Mouse (Mus musculus) midbrain, embryonic 15.5 days (tissue): ENCODE results near the gene Zbtb20. TPM values are rescaled to one million over a fixed set of nuclear protein-coding genes. Genes with fewer than 3 reads are reported as not detected.

ENCODE experiments used
- ATAC-seq: fragments of 200-750 bp; cut with Nextera tagmentation; replicated peaks from 2 replicates; pipeline ENCODE4 v1.8.0; 2017; ENCODE audit warnings: moderate TSS enrichment
- H3K27ac ChIP-seq: fragments of 300-500 bp; sonication (generic); 2 replicates; pipeline ENCODE4 v1.5.1; 2015; ENCODE audit warnings: mild to moderate bottlenecking, inconsistent platforms
- H3K27me3 ChIP-seq: fragments of 300-500 bp; sonication (generic); replicated peaks from 2 replicates; pipeline ENCODE4 v1.6.1; 2015; ENCODE audit warnings: inconsistent platforms
- H3K36me3 ChIP-seq: fragments of 300-500 bp; sonication (generic); replicated peaks from 2 replicates; pipeline ENCODE4 v1.6.1; 2015; ENCODE audit warnings: inconsistent platforms
- H3K4me1 ChIP-seq: fragments of 300-500 bp; sonication (generic); 2 replicates; pipeline ENCODE4 v1.6.1; 2015; ENCODE audit warnings: inconsistent platforms
- H3K4me2 ChIP-seq: fragments of 300-500 bp; sonication (generic); 2 replicates; pipeline ENCODE4 v1.6.1; 2015; ENCODE audit warnings: inconsistent platforms, mild to moderate bottlenecking, moderate library complexity
- H3K4me3 ChIP-seq: fragments of 300-500 bp; sonication (generic); 2 replicates; pipeline ENCODE4 v1.5.1; 2015; ENCODE audit warnings: mild to moderate bottlenecking, inconsistent platforms
- H3K9ac ChIP-seq: fragments of 300-500 bp; sonication (generic); 2 replicates; pipeline ENCODE4 v1.6.1; 2015; ENCODE audit warnings: mild to moderate bottlenecking, inconsistent platforms
- H3K9me3 ChIP-seq: fragments of 300-500 bp; sonication (generic); 2 replicates; pipeline ENCODE4 v1.6.1; 2016; ENCODE audit warnings: inconsistent platforms
- WGBS: fragments of 180-500 bp; shearing (Covaris S2); methylation state at CpG from one replicate; pipeline ENCODE4 v1.1.7; 2015; ENCODE audit warnings: mixed read lengths; 5-methylcytosine and 5-hydroxymethylcytosine counted together
- polyA plus RNA-seq: library from polyadenylated mRNA; unstranded; fragments of >200 nt; fragmentation: Nextera tagmentation; extraction: Ambion mirVana; gene quantifications from 2 replicates; pipeline ENCODE4 v1.2.1, GENCODE M21; 2015

Gene Zbtb20
- polyA plus RNA-seq, 1 experiment from 2014 or later = 76.5 TPM

DNA sequence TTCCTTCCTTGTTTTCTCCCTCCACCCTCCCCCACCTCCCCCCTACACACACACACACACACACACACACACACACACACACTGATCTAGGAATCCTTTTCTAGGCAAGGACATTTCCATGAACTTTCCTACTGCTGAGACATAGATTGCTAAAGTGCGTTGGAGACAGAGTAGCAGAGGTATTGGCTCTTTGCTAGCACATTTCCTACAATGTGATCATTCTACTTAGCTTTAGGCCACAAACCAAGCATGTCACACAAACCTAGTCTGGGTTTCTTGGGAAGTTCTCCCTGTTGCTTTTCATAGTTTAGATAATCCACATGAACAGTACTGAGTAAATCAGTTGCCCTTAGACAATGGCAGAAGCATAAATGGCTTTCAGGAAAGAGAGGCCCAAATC, 457.6 kb downstream of the Zbtb20 start:
- no peak for ATAC-seq
- H3K4me3 ChIP-seq = no peak overlapping the region
- no peak overlapping the region for H3K9ac ChIP-seq
- H3K4me2 ChIP-seq = no peak overlapping the region
- no peaks in the 10 kb centered on the region for H3K9me3 ChIP-seq
- 77% methylated on average over 1 of the region's 1 CpGs for WGBS
- no peaks in the 10 kb centered on the region for H3K27me3 ChIP-seq
- H3K36me3 ChIP-seq = no peaks in the 10 kb centered on the region
- H3K4me1 ChIP-seq = 0 out of 2 replicates have a peak, but pooled peaks cover 3% of the 10 kb centered on the region
- H3K27ac ChIP-seq = no peak overlapping the region

DNA sequence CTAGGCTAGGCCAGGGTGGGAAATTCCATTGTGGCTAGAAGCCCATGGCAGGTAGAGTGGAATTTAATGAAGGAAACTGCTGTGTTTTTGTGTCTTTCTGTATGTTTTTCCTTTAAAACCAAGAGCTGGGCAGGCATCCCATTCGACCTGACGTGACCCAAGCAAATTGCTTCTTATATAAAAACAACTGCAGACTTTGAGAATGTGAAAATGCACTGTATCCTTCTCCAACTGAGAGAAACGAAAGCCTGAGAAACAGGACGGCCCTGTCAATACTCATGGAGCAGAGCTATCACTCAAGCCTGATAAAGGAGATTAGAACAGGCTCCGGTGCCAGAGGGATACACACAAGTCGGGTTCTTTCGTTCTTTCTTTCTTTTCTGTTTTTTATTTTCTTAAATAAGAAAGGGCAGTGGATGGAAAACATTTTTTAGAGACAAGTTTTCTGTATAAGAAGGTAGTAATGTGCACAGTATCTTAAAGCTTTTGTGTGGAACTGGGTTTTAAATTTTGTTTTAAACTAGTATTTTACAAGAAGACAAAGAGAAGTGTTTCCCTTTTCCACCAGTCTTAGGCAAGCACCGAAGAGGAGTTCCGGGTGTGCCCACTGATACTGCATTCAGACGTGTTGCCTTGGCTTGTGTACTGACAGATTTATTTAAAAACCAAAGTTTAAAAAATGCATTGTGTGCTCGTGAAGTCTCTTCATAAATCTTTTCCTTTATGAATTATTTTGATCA, 458.9 kb downstream of the Zbtb20 start:
- Histone ChIP-seq H3K9me3 (no peaks in the 10 kb centered on the region), H3K27ac (0 out of 2 replicates have a peak overlapping the region, but pooled peaks have one; percentile 17), H3K4me3 (no peak overlapping the region), H3K4me2 (no peak overlapping the region), H3K36me3 (no peaks in the 10 kb centered on the region), H3K27me3 (no peaks in the 10 kb centered on the region), H3K9ac (no peak overlapping the region), H3K4me1 (0 out of 2 replicates have a peak, but pooled peaks cover 3% of the 10 kb centered on the region)
- ATAC-seq = no peak
- 28% methylated on average over 11 of the region's 11 CpGs for WGBS

DNA sequence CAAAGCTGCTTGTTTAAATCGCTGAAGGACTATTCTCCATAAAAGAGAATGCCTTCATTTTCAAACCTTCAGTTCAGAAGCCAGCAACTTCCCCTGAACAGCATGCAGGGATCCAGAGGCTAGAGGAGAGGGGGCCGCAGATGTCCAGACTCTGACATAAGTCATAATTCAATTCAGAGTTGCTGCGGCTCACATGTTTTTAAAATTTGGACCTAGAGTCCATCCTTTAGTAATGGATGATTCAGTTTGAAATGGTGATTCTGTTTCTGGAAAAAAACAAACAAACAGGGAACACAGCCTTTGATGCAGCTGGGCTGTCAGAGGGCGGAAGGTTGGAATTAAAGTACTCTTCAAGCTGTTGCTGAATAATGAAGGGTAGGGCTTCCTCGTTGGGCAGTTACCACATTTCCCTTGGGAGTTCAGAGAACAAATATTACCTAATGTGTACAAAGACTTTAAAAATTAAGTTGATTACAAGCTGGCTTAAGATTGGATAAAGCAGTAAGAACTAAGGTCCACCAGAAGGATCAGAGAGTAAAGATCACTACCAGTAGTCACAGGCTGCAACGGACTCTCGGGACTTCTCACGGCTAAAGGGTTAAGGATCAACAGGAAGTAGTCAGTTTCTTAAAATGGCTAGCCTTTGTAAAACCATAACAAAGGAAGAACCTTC, 459.6 kb downstream of the Zbtb20 start:
- H3K36me3 ChIP-seq = no peaks in the 10 kb centered on the region
- ATAC-seq = no peak

DNA sequence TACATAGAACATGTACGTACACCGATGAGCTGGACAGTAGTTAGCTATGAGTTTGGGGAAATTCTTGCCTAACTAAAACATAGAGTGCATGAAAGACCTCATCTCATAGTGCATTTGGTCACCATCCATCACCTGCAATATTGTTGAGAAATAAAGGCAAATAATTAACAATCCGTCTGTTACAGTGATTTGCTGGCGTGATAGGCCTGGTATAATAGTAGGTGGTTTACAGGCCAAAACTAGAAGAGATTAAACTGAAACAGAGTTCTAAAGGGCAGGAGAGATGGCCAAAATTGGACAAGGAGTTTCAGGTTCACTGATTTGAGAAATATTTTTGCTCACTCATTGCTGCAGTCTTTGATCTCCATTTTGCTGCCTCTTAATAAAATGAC, 460.1 kb downstream of the Zbtb20 start:
- Histone ChIP-seq H3K4me1 (0 out of 2 replicates have a peak, but pooled peaks cover 3% of the 10 kb centered on the region), H3K27me3 (no peaks in the 10 kb centered on the region), H3K4me2 (no peak overlapping the region), H3K9ac (no peak overlapping the region), H3K36me3 (no peaks in the 10 kb centered on the region), H3K27ac (no peak overlapping the region), H3K4me3 (no peak overlapping the region), H3K9me3 (no peaks in the 10 kb centered on the region)
- 94% methylated on average over 4 of the region's 4 CpGs for WGBS
- no peak for ATAC-seq

More for the DNA sequence above, 459.6 kb downstream of the Zbtb20 start:
- Histone ChIP-seq H3K27me3 (no peaks in the 10 kb centered on the region), H3K9me3 (no peaks in the 10 kb centered on the region), H3K4me2 (no peak overlapping the region), H3K27ac (0 out of 2 replicates have a peak overlapping the region, but pooled peaks have one; percentile 17), H3K4me1 (0 out of 2 replicates have a peak, but pooled peaks cover 3% of the 10 kb centered on the region), H3K9ac (no peak overlapping the region), H3K4me3 (no peak overlapping the region)
- 68% methylated on average over 8 of the region's 8 CpGs for WGBS

DNA sequence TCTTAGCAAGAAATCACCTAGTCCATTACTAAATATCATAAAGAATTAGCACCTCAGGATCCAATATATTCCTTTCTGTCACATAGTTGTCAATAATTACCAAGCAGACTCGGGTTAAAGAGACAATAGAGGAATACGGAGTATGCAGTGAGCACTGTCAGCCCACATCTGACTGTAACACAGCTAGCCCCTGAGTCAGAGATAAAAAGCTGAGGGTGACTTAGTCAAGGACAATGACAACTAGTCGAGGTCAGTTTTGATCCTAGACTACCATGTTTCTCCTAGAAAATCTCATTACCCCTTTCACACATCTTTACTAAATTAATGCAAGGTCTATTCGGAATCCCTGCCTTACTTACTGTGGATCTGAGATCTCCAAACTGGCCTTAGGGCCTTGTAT, 465.0 kb downstream of the Zbtb20 start:
- Histone ChIP-seq H3K36me3 (no peaks in the 10 kb centered on the region), H3K4me2 (no peak overlapping the region), H3K27ac (no peak overlapping the region), H3K27me3 (no peaks in the 10 kb centered on the region), H3K9ac (no peak overlapping the region), H3K4me1 (no peaks in the 10 kb centered on the region), H3K4me3 (no peak overlapping the region), H3K9me3 (no peaks in the 10 kb centered on the region)
- ATAC-seq = no peak
- WGBS = 81% methylated on average over 4 of the region's 4 CpGs

DNA sequence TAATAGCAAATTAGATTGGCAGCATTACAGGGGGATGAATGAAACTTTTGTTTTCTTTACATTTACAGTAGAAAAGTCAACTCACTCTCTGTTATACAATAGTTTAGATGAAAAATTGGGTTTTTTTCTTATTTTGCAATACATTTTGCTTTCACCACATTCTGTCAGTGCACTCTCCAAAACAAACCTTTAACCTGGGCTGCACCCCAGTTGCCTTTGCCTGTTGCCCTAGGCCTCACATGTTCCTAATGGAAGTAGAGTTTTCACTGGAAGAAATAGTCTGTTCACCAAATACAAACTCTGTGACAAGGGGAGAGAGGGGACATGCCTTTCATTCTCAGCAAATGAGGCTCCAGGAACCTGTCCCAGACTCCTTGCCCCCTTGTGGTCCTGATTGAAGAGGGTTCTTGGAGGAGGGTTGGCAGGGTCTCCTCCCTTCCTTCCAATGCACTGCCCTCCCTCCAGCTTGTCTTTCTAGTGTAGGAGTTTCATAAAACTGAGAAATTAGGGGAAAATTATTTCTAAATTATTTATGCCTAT, 466.3 kb downstream of the Zbtb20 start:
- H3K9me3 ChIP-seq = no peaks in the 10 kb centered on the region
- H3K4me3 ChIP-seq = no peak overlapping the region
- H3K27ac ChIP-seq = no peak overlapping the region
- H3K4me1 ChIP-seq = no peaks in the 10 kb centered on the region
- H3K36me3 ChIP-seq = no peaks in the 10 kb centered on the region
- H3K4me2 ChIP-seq = no peak overlapping the region
- H3K27me3 ChIP-seq = no peaks in the 10 kb centered on the region
- H3K9ac ChIP-seq = no peak overlapping the region
- ATAC-seq = no peak

DNA sequence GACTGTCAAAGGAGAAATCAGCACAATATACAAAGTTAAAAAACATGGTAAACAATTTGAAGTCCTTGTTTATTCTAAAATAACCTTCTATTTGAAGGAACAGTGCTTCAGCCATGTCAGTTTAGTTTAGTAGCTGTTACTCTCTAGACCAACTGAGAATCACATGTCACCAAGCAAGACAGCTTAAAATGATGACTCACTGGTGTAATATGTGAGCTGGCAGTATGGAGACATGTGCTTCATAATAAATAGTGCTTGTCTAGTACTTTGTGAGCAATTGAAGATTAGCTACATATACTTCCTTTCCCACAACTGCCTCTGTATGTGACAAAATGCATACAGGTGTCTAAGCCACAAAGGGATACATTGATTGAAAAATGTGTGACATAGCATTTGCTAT, 470.4 kb downstream of the Zbtb20 start:
- Histone ChIP-seq H3K36me3 (no peaks in the 10 kb centered on the region), H3K27ac (no peak overlapping the region), H3K4me2 (no peak overlapping the region), H3K9ac (no peak overlapping the region), H3K27me3 (no peaks in the 10 kb centered on the region), H3K9me3 (no peaks in the 10 kb centered on the region), H3K4me1 (no peaks in the 10 kb centered on the region), H3K4me3 (no peak overlapping the region)
- ATAC-seq = no peak

DNA sequence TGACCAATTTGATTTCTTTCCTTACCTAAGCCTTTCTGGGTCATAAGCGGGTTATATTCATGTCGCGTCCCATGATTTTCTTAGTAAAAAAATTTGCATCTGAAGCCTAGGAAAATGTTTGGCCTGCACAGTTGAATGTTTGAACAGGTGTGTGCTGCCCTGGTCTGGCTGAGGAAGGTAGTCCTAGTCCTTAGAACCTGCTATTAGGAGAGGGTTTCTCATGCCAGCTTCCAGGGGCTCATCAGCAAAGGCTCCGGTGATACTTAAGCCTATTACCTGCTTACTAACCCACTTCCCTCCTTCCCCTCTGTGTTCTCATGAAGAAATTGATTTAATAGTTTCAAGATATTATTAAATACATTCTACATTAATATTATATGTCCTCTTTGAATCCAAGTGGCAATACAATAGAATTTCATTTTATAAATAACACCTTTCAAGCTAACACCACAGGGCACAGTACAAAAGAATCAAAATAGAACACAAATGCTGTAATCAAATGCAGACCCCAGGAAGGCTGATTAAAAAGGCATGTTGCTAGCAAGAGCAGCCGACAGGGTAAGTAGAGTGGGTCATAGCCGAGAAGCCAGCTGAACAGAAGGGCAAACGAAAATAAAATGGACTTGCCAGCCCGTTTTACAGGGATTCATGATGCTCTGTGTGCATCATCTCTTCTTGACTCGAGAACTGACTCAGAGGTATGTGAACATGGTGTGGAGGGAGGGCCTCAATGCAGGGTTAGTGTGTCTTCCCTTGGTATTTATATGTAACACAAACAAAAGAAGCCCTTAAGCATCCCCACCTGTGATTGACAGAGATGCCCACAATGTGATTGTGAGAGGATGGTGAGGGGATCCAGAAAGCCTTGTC, 480.3 kb downstream of the Zbtb20 start:
- Histone ChIP-seq H3K27ac (no peak overlapping the region), H3K4me2 (no peak overlapping the region), H3K4me3 (no peak overlapping the region), H3K27me3 (no peaks in the 10 kb centered on the region), H3K36me3 (no peaks in the 10 kb centered on the region), H3K9me3 (no peaks in the 10 kb centered on the region), H3K4me1 (no peaks in the 10 kb centered on the region), H3K9ac (no peak overlapping the region)
- no peak for ATAC-seq
- WGBS = 74% methylated on average over 9 of the region's 9 CpGs

DNA sequence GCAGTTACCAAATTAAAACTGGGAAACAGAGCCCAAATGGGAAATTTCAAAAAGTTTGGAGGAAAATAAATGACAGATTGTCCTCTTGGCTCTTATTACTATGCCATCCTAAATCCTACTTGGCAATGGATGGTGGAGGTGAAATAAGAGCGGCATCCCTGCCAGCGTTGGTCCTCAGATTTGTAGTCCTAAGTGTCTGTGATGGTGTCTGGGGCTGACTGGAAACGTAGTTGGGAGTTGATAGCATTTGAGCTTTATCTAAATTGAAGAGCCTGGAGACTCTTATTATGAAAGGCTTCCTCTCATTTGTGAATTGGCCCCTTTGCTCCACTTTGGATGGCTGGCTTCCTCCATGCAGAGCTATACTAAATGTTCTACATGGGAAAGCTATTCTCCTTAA, 483.9 kb downstream of the Zbtb20 start:
- H3K36me3 ChIP-seq = no peaks in the 10 kb centered on the region
- no peaks in the 10 kb centered on the region for H3K27me3 ChIP-seq
- H3K4me2 ChIP-seq = no peak overlapping the region
- H3K4me3 ChIP-seq = no peak overlapping the region
- no peaks in the 10 kb centered on the region for H3K9me3 ChIP-seq
- H3K9ac ChIP-seq = no peak overlapping the region
- ATAC-seq = no peak
- WGBS = 74% methylated on average over 3 of the region's 3 CpGs
- H3K27ac ChIP-seq = no peak overlapping the region
- H3K4me1 ChIP-seq = 0 out of 2 replicates have a peak, but pooled peaks cover 5% of the 10 kb centered on the region

DNA sequence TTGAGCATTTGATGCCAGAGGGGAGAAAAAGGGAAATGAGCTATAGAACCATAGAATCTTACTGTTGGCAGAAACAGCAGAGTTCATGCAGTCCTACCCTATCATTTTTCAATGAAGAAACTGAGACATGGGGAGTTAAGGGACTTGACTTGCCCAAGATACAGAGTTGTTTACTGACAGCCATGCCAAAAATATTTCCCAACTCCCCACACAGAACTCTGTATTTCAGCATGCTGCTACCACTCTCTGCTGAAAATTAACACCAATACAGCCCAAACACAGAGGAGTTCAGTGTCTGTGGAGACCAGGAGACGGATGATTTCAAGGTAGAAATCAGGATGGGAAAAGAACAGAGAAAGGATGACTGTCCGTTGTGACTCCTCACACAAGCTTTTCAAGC, 484.4 kb downstream of the Zbtb20 start:
- H3K27ac ChIP-seq = no peak overlapping the region
- WGBS = 95% methylated on average over 2 of the region's 2 CpGs
- no peaks in the 10 kb centered on the region for H3K36me3 ChIP-seq
- H3K4me2 ChIP-seq = no peak overlapping the region
- no peak for ATAC-seq
- H3K4me1 ChIP-seq = 0 out of 2 replicates have a peak, but pooled peaks cover 5% of the 10 kb centered on the region
- no peaks in the 10 kb centered on the region for H3K9me3 ChIP-seq
- no peaks in the 10 kb centered on the region for H3K27me3 ChIP-seq
- H3K4me3 ChIP-seq = no peak overlapping the region
- no peak overlapping the region for H3K9ac ChIP-seq

DNA sequence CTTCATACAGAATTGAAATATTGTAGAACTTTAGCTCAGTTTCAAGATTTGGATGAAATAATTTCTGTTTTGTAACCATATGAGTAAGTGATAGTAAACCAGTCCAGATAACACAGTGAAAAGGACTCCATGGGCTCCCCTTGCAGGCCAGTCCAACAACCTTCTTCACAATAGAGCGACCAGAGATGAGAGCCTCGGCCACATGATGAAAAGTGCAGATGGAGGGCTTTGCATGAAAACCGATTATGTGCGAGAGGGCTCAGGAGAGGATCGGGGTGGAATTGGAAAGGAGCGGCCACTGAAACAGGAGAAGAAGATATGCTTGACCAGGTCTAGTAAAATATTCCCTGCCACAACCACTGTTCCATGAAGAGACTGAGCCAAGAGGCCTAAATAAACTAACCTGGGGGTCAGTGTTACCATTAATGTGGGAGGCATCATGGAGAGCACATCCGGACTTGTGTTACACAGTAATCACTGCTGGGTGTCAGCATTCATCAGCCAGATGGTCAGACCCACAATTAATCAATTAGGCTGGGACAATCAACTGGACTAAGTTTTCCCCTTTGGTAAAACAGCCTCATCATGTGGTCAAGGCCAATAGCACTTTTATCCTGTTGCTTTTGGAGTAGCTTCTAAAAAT, 485.3 kb downstream of the Zbtb20 start:
- Histone ChIP-seq H3K9me3 (no peaks in the 10 kb centered on the region), H3K9ac (no peak overlapping the region), H3K4me3 (no peak overlapping the region), H3K4me2 (no peak overlapping the region), H3K4me1 (0 out of 2 replicates have a peak, but pooled peaks cover 5% of the 10 kb centered on the region), H3K27ac (no peak overlapping the region), H3K27me3 (no peaks in the 10 kb centered on the region), H3K36me3 (no peaks in the 10 kb centered on the region)
- no peak for ATAC-seq
- 74% methylated on average over 7 of the region's 7 CpGs for WGBS
